Mouse (Mus musculus): ENCODE measurements at regions not wholly inside any gene's neighbourhood (a gene's known extent, or its start where the extent isn't known, plus 50 kb on each side); places are given as distances from the start of the nearest gene placed in this dataset.

DNA sequence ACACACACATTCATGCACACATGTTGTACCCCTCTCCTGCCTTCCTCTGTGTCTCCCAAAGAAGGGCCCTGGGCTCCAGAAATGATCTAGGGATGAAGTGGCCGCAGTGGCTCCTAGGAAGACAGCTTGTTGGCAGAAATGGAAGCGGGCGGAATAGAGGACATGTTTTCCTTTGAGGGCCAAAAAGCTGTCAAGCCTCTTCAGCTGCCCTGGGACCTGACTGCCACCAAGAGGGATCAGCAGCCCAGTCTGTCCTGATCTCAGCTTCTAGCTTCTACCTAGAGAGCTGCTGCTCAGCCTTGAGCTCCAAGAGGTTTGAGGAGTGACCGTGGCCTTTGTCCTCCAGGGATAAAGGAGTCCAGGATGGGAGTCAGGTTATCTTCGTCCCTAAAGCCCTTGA, 93.8 kb upstream of the Zfp703 start:
- no peaks in the 10 kb centered on the region for H3K27me3 ChIP-seq (ENCODE audit: control insufficient read depth, insufficient read depth, insufficient read length)

DNA sequence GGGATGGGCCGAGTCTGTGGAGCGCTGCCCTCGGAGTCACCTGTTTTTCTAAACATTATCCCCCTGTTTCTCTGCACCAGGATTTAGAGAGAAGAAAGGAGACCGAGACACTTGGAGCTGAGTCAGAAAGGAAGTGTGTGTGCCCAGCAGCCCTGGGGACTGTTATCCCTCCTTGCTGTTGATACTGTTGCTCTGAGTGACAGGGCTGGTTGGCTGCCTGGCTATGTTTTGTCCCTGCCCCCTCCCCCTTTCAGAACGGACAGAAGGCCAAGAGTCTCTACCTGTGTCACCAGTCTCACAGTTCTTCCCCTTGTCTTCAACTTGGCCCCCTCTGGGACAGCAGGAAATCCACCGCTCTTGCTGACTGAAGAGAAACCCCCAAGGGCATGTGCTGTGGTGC, 93.4 kb upstream of the Zfp703 start:
- H3K36me3 ChIP-seq (ENCODE audit: control insufficient read depth, insufficient read depth) = no peaks in the 10 kb centered on the region
- TF ChIP-seq MYOD1 (IDR thresholded peaks at IDR 0.05; ENCODE audit: control insufficient read depth, insufficient read length, low read depth) (no peak), CEBPB (IDR thresholded peaks at IDR 0.05; ENCODE audit: low read depth) (no peak), FOSL1 (IDR thresholded peaks at IDR 0.05; ENCODE audit: insufficient read depth, low read length, poor library complexity, severe bottlenecking) (no peak), MAX (IDR thresholded peaks at IDR 0.05) (no peak), CTCF (IDR thresholded peaks at IDR 0.05; ENCODE audit: control insufficient read depth, insufficient read depth, insufficient read length) (no peak), MYOG (IDR thresholded peaks at IDR 0.05; ENCODE audit: control insufficient read depth, extremely low read depth, insufficient read length) (no peak), USF1 (IDR thresholded peaks at IDR 0.05; ENCODE audit: low read depth) (no peak)
- H3K79me2 ChIP-seq (ENCODE audit: control insufficient read depth, insufficient read depth) = no peaks in the 10 kb centered on the region
- H3ac ChIP-seq (ENCODE audit: control insufficient read depth, insufficient read length, low read depth) = no peak overlapping the region
- no peaks in the 10 kb centered on the region for H3K79me3 ChIP-seq (ENCODE audit: low read depth)
- no peak overlapping the region for H3K4me3 ChIP-seq (ENCODE audit: insufficient read depth, poor library complexity, severe bottlenecking)
- H3K27me3 ChIP-seq (ENCODE audit: control insufficient read depth, insufficient read depth, insufficient read length) = no peaks in the 10 kb centered on the region

More for the DNA sequence above, 93.8 kb upstream of the Zfp703 start:
- H3ac ChIP-seq (ENCODE audit: control insufficient read depth, insufficient read length, low read depth) = no peak overlapping the region
- no peaks in the 10 kb centered on the region for H3K36me3 ChIP-seq (ENCODE audit: control insufficient read depth, insufficient read depth)
- H3K79me3 ChIP-seq (ENCODE audit: low read depth) = no peaks in the 10 kb centered on the region
- no peak for TF ChIP-seq CTCF (IDR thresholded peaks at IDR 0.05; ENCODE audit: control insufficient read depth, insufficient read depth, insufficient read length)
- no peak for TF ChIP-seq CEBPB (IDR thresholded peaks at IDR 0.05; ENCODE audit: low read depth)
- no peak for TF ChIP-seq USF1 (IDR thresholded peaks at IDR 0.05; ENCODE audit: low read depth)
- no peak for TF ChIP-seq MYOD1 (IDR thresholded peaks at IDR 0.05; ENCODE audit: control insufficient read depth, insufficient read length, low read depth)
- no peak for TF ChIP-seq MAX (IDR thresholded peaks at IDR 0.05)
- no peak for TF ChIP-seq FOSL1 (IDR thresholded peaks at IDR 0.05; ENCODE audit: insufficient read depth, low read length, poor library complexity, severe bottlenecking)
- H3K79me2 ChIP-seq (ENCODE audit: control insufficient read depth, insufficient read depth) = no peaks in the 10 kb centered on the region
- H3K4me3 ChIP-seq (ENCODE audit: insufficient read depth, poor library complexity, severe bottlenecking) = no peak overlapping the region

- TF ChIP-seq USF1 (IDR thresholded peaks at IDR 0.05; ENCODE audit: low read depth) = no peak
- TF ChIP-seq FOSL1 (IDR thresholded peaks at IDR 0.05; ENCODE audit: insufficient read depth, low read length, poor library complexity, severe bottlenecking) = no peak
- no peak for TF ChIP-seq MYOG (IDR thresholded peaks at IDR 0.05; ENCODE audit: control insufficient read depth, extremely low read depth, insufficient read length)
- no peak for TF ChIP-seq CTCF (IDR thresholded peaks at IDR 0.05; ENCODE audit: control insufficient read depth, insufficient read depth, insufficient read length)
- no peak for TF ChIP-seq CEBPB (IDR thresholded peaks at IDR 0.05; ENCODE audit: low read depth)
- TF ChIP-seq MAX (IDR thresholded peaks at IDR 0.05) = no peak
- no peak for TF ChIP-seq MYOD1 (IDR thresholded peaks at IDR 0.05; ENCODE audit: control insufficient read depth, insufficient read length, low read depth)
- no peak overlapping the region for H3ac ChIP-seq (ENCODE audit: control insufficient read depth, insufficient read length, low read depth)
- no peak overlapping the region for H3K4me3 ChIP-seq (ENCODE audit: insufficient read depth, poor library complexity, severe bottlenecking)
- no peaks in the 10 kb centered on the region for H3K36me3 ChIP-seq (ENCODE audit: control insufficient read depth, insufficient read depth)
- H3K27me3 ChIP-seq (ENCODE audit: control insufficient read depth, insufficient read depth, insufficient read length) = no peaks in the 10 kb centered on the region
- no peaks in the 10 kb centered on the region for H3K79me2 ChIP-seq (ENCODE audit: control insufficient read depth, insufficient read depth)
- no peaks in the 10 kb centered on the region for H3K79me3 ChIP-seq (ENCODE audit: low read depth)
Observed at GRCm38 (mm10) chr8:26884350-26884749, 92.8 kb upstream of the Zfp703 start.

GRCm38 (mm10) chr8:26885365-26885764, 91.8 kb upstream of the Zfp703 start:
- no peaks in the 10 kb centered on the region for H3K27me3 ChIP-seq (ENCODE audit: control insufficient read depth, insufficient read depth, insufficient read length)
- H3K4me3 ChIP-seq (ENCODE audit: insufficient read depth, poor library complexity, severe bottlenecking) = no peak overlapping the region
- no peak overlapping the region for H3ac ChIP-seq (ENCODE audit: control insufficient read depth, insufficient read length, low read depth)
- TF ChIP-seq CTCF (IDR thresholded peaks at IDR 0.05; ENCODE audit: control insufficient read depth, insufficient read depth, insufficient read length) = no peak
- no peak for TF ChIP-seq FOSL1 (IDR thresholded peaks at IDR 0.05; ENCODE audit: insufficient read depth, low read length, poor library complexity, severe bottlenecking)
- TF ChIP-seq USF1 (IDR thresholded peaks at IDR 0.05; ENCODE audit: low read depth) = no peak
- TF ChIP-seq MYOD1 (IDR thresholded peaks at IDR 0.05; ENCODE audit: control insufficient read depth, insufficient read length, low read depth) = no peak
- no peak for TF ChIP-seq MYOG (IDR thresholded peaks at IDR 0.05; ENCODE audit: control insufficient read depth, extremely low read depth, insufficient read length)
- TF ChIP-seq CEBPB (IDR thresholded peaks at IDR 0.05; ENCODE audit: low read depth) = no peak
- no peak for TF ChIP-seq MAX (IDR thresholded peaks at IDR 0.05)
- no peaks in the 10 kb centered on the region for H3K36me3 ChIP-seq (ENCODE audit: control insufficient read depth, insufficient read depth)
- no peaks in the 10 kb centered on the region for H3K79me2 ChIP-seq (ENCODE audit: control insufficient read depth, insufficient read depth)
- H3K79me3 ChIP-seq (ENCODE audit: low read depth) = no peaks in the 10 kb centered on the region

- H3K4me3 ChIP-seq (ENCODE audit: insufficient read depth, poor library complexity, severe bottlenecking) = no peak overlapping the region
- H3K79me3 ChIP-seq (ENCODE audit: low read depth) = no peaks in the 10 kb centered on the region
- H3K27me3 ChIP-seq (ENCODE audit: control insufficient read depth, insufficient read depth, insufficient read length) = no peaks in the 10 kb centered on the region
- H3K79me2 ChIP-seq (ENCODE audit: control insufficient read depth, insufficient read depth) = no peaks in the 10 kb centered on the region
- TF ChIP-seq MYOD1 (IDR thresholded peaks at IDR 0.05; ENCODE audit: control insufficient read depth, insufficient read length, low read depth) (no peak), FOSL1 (IDR thresholded peaks at IDR 0.05; ENCODE audit: insufficient read depth, low read length, poor library complexity, severe bottlenecking) (no peak), MAX (IDR thresholded peaks at IDR 0.05) (no peak), MYOG (IDR thresholded peaks at IDR 0.05; ENCODE audit: control insufficient read depth, extremely low read depth, insufficient read length) (no peak), USF1 (IDR thresholded peaks at IDR 0.05; ENCODE audit: low read depth) (no peak), CEBPB (IDR thresholded peaks at IDR 0.05; ENCODE audit: low read depth) (no peak), CTCF (IDR thresholded peaks at IDR 0.05; ENCODE audit: control insufficient read depth, insufficient read depth, insufficient read length) (no peak)
- no peaks in the 10 kb centered on the region for H3K36me3 ChIP-seq (ENCODE audit: control insufficient read depth, insufficient read depth)
- no peak overlapping the region for H3ac ChIP-seq (ENCODE audit: control insufficient read depth, insufficient read length, low read depth)
Observed at GRCm38 (mm10) chr8:26886783-26887486, 90.2 kb upstream of the Zfp703 start.

Measured in C2C12 (cell line).